9 mouse cellular contexts compared by ENCODE assay signal in genomic region chr5:92954323-92954722, GRCm38 (mm10).
DNase-seq lines count a peak whose midpoint lies in the region; ATAC-seq lines count a peak whose summit lies in the region.
"Had no signal": no experiment of that assay in that cellular context is flagged by ENCODE, and none has a peak within 500 bp of the region (broad histone marks: within the 10 kb centered on the region; RNA-seq: fewer than 3 reads in every experiment).

No protein-coding gene starts in this region.

- H3K27me3 ChIP-seq in hindbrain, embryonic 12.5 days, result no peaks in the 10 kb centered on the region
- H3K27me3 ChIP-seq: limb, embryonic 13.5 days had no signal

- peak; percentile 75 to 91 for DNase-seq in adrenal gland, adult (ENCODE audit: inconsistent age in 2 of 2, low spot score in 1 of 2)
- DNase-seq in cerebellum, adult 8-10 months, result peak; percentile 76
- DNase-seq in frontal cortex, postnatal 10 days (ENCODE audit: low spot score in 2 of 2), result peak; percentile 74 to 82
- DNase-seq in layer of hippocampus, adult 8-10 months (ENCODE audit: low spot score in 2 of 2), result peak; percentile 75 to 89
- DNase-seq in lung, postnatal 10 days, result peak; percentile 90
- peak; percentile 90 to 92 for DNase-seq in right cerebral cortex, adult 2 months (ENCODE audit: low spot score in 2 of 2)
- no peak for DNase-seq in spleen, adult 12 weeks (ENCODE audit: low spot score)

- ATAC-seq in hindbrain, embryonic 12.5 days (ENCODE audit: low FRiP score), result peak; percentile 41; the same call in 1 of the 2 replicates

- no peak overlapping the region for H3K4me2 ChIP-seq in hindbrain, embryonic 12.5 days (replicated peaks)
- H3K4me2 ChIP-seq: limb, embryonic 13.5 days had no signal

- H3K4me1 ChIP-seq in hindbrain, embryonic 12.5 days, result peaks cover 4% of the 10 kb centered on the region; the same call in 1 of the 2 replicates

- H3K9me3 ChIP-seq in hindbrain, embryonic 12.5 days (replicated peaks), result no peaks in the 10 kb centered on the region
- H3K9me3 ChIP-seq: limb, embryonic 13.5 days had no signal

- 40% methylated on average over 10 of the region's 10 CpGs for WGBS in hindbrain, embryonic 12.5 days

- no peak overlapping the region for H3K27ac ChIP-seq in hindbrain, embryonic 12.5 days
- H3K27ac ChIP-seq: limb, embryonic 13.5 days had no signal

- peaks cover 37% of the 10 kb centered on the region for H3K36me3 ChIP-seq in hindbrain, embryonic 12.5 days

- H3K4me3 ChIP-seq in hindbrain, embryonic 12.5 days, result no peak overlapping the region
- H3K4me3 ChIP-seq: limb, embryonic 13.5 days had no signal

- H3K9ac ChIP-seq in hindbrain, embryonic 12.5 days, result no peak overlapping the region
- H3K9ac ChIP-seq: limb, embryonic 13.5 days had no signal
